Mouse (Mus musculus): ENCODE measurements at regions not wholly inside any gene's neighbourhood (a gene's known extent, or its start where the extent isn't known, plus 50 kb on each side); places are given as distances from the start of the nearest gene placed in this dataset.

GRCm38 (mm10) chr15:60089921-60090320 is 73.5 kb upstream of the 4933412E24Rik start:
- ATAC-seq (ENCODE audit: insufficient read depth, low FRiP score, low TSS enrichment) (no peak), DNase-seq (ENCODE audit: low spot score) (no peak)
- Histone ChIP-seq H3K4me2 (ENCODE audit: low read depth) (no peak overlapping the region), H3K36me3 (ENCODE audit: control insufficient read depth, insufficient read depth, low read length) (no peaks in the 10 kb centered on the region), H3K9ac (ENCODE audit: low read length) (no peak overlapping the region), H3K4me3 (ENCODE audit: low read depth, low read length) (no peak overlapping the region), H3K4me1 (ENCODE audit: control insufficient read depth, insufficient read depth, low read length) (no peaks in the 10 kb centered on the region), H3K27me3 (ENCODE audit: control insufficient read depth, insufficient read depth, low read length) (no peaks in the 10 kb centered on the region), H3K27ac (ENCODE audit: low read depth, low read length) (no peak overlapping the region), H3K9me3 (ENCODE audit: control insufficient read depth, low read length) (no peaks in the 10 kb centered on the region)
- 93% methylated on average over 5 of the region's 5 CpGs for WGBS

- no peak for DNase-seq (ENCODE audit: low spot score)
- whole genome bisulfite sequencing = 80% methylated on average over 10 of the region's 10 CpGs
- H3K36me3 ChIP-seq (ENCODE audit: control insufficient read depth, insufficient read depth, low read length) = no peaks in the 10 kb centered on the region
Measured at GRCm38 (mm10) chr15:60088964-60089899, 72.8 kb upstream of the 4933412E24Rik start.

More at GRCm38 (mm10) chr15:60088964-60089899, 72.8 kb upstream of the 4933412E24Rik start:
- Histone ChIP-seq H3K4me2 (ENCODE audit: low read depth) (no peak overlapping the region), H3K9me3 (ENCODE audit: control insufficient read depth, low read length) (no peaks in the 10 kb centered on the region), H3K4me3 (ENCODE audit: low read depth, low read length) (no peak overlapping the region), H3K9ac (ENCODE audit: low read length) (no peak overlapping the region), H3K27ac (ENCODE audit: low read depth, low read length) (no peak overlapping the region), H3K4me1 (ENCODE audit: control insufficient read depth, insufficient read depth, low read length) (no peaks in the 10 kb centered on the region), H3K27me3 (ENCODE audit: control insufficient read depth, insufficient read depth, low read length) (no peaks in the 10 kb centered on the region)
- ATAC-seq (ENCODE audit: insufficient read depth, low FRiP score, low TSS enrichment) = no peak

All from neural tube, embryonic 11.5 days (tissue).